Mouse (Mus musculus) naive thymus-derived CD4-positive, alpha-beta T cell, adult 5 months (primary cell): ENCODE results near the gene Clpsl2. TPM values are rescaled to one million over a fixed set of nuclear protein-coding genes. Genes with fewer than 3 reads are reported as not detected.

Experiments used
- polyA plus RNA-seq: library from polyadenylated mRNA; unstranded; fragments of 100-300 nt; shearing (Covaris generic); gene quantifications from one replicate; pipeline ENCODE4 v1.2.1, GENCODE M21; 2017

Clpsl2 gene
- not detected for polyA plus RNA-seq

DNA sequence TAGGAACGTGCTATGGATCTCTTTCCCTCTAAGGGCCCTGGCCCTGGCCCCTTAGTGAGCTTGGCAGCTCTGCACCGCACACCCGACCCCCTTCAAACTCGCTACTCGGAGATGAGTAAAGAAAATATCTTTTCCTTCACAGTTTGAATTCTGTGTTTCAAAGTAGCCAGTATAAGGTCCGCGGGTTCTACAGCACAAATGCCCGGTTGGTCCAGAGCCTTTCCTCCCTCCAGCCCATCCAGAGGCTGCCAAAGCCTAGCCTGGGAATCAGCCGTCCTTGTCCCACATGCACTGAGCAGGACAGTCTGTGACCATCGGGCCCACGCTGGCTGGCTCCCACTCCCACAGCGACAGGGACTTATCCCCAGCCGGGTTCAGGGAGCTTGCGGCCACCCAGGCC, at the start of gene Clpsl2:
Gene Clpsl2 (plus strand): TSS at position 301 of the 400 bp plus-strand sequence.

GRCm38 (mm10) chr17:28517441-28517955, 31.7 kb upstream of the Clpsl2 start, which contains the start of gene Fkbp5:
TSS of gene Fkbp5 (minus strand) at chr17:28517527.

GRCm38 (mm10) chr17:28530506-28530905, 18.7 kb upstream of the Clpsl2 start, which contains the start of gene Armc12:
TSS of gene Armc12 (plus strand) at chr17:28530806.

GRCm38 (mm10) chr17:28560598-28560997, 11.4 kb downstream of the Clpsl2 start, which contains the start of gene Clps:
TSS of gene Clps (minus strand) at chr17:28560766.

GRCm38 (mm10) chr17:28575244-28576125, 26.3 kb downstream of the Clpsl2 start, which contains the start of gene Lhfpl5:
TSS of gene Lhfpl5 (plus strand) at chr17:28575641.

Other genes starting within 250 kb of the Clpsl2 start
- 27.7 TPM for gene Fance, start 235.9 kb upstream of the Clpsl2 start, polyA plus RNA-seq
- gene Rpl10a, start 220.9 kb upstream of the Clpsl2 start, polyA plus RNA-seq, result 503 TPM
- gene Tead3, start 198.6 kb upstream of the Clpsl2 start, polyA plus RNA-seq, result not detected
- gene Tulp1, start 184.2 kb upstream of the Clpsl2 start, polyA plus RNA-seq, result not detected
- 53.3 TPM for gene Fkbp5, start 31.9 kb upstream of the Clpsl2 start, polyA plus RNA-seq
- gene Armc12, start 18.6 kb upstream of the Clpsl2 start, polyA plus RNA-seq, result not detected
- not detected for gene Clps, start 11.4 kb downstream of the Clpsl2 start, polyA plus RNA-seq
- gene Lhfpl5, start 26.2 kb downstream of the Clpsl2 start, polyA plus RNA-seq, result 1.1 TPM
- gene Srpk1, start 73.3 kb downstream of the Clpsl2 start, polyA plus RNA-seq, result 385 TPM
- 2.0 TPM for gene Slc26a8, start 140.8 kb downstream of the Clpsl2 start, polyA plus RNA-seq
- 116 TPM for gene Mapk14, start 141.9 kb downstream of the Clpsl2 start, polyA plus RNA-seq
- gene AC170998.1, start 176.7 kb downstream of the Clpsl2 start, polyA plus RNA-seq, result 9.8 TPM
- gene Mapk13, start 219.9 kb downstream of the Clpsl2 start, polyA plus RNA-seq, result not detected